Mouse (Mus musculus) embryo, embryonic 9.5 days (tissue): Measurements from ENCODE around the gene Nkap.
"Not testable (repeated sequence)": the region's sequence is repeated elsewhere in the genome, so short reads cannot be mapped to it uniquely, and the experiment has no call there.

ENCODE experiments used
- DNase-seq: peaks from one replicate; pipeline ENCODE4 v3.0.0-alpha.2; 2017; ENCODE audit errors: extremely low spot score

The Nkap gene

DNA sequence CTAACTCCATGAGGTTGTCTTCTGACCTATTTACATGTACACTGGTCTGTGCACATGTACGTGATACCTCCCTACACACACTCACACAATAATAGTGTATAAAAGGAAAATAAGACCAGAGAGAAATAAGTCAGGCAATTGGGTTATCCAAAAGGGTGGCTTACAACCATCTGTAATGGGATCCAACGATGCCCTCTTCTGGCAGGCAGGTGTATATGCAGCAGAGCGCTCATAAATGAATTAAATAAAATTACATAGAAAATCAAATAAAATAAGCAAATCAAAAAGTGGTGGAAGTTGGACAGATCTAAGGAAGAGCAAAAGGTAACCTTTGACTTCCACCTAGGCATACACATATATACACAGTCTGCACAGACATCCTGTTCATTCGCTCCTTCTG lies 31.2 kb downstream of the Nkap start:
- no peak for DNase-seq

DNA sequence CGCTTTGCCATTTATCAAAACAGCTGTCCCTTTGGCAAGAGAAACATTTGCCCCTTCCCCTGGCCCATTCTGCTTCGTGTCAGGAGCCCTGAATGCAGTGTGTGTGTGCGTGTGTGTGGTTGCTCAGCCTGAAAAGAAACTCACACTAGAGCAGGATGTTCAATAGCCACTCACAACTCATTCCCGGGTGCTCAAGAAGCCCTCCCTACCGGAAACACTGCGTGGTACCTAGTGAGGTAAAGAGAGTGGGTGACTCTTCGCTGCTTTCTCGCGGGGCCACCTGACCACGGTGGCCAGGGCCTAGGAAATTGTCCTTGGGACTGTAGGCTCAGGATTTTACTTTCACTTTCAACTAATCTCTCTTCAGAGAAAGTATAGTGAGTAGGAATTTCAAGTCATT lies 34.6 kb downstream of the Nkap start:
- no peak for DNase-seq

DNA sequence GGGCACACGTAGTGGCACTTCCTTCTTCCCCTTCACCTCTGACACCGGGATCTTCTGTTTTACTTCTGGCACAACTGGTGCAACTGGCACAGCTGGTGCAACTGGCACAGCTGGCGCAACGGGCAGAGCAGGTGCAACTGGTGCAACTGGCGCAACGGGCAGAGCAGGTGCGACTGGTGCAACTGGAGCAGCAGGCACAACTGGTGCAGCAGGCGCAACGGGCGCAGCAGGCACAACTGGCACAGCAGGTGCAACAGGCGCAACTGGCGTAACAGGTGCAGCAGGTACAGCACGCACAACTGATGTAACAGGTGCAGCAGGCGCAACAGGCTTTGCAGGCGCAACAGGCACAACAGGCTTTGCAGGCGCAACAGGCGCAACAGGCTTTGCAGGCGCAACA lies 36.5 kb downstream of the Nkap start:
- no peak for DNase-seq

DNA sequence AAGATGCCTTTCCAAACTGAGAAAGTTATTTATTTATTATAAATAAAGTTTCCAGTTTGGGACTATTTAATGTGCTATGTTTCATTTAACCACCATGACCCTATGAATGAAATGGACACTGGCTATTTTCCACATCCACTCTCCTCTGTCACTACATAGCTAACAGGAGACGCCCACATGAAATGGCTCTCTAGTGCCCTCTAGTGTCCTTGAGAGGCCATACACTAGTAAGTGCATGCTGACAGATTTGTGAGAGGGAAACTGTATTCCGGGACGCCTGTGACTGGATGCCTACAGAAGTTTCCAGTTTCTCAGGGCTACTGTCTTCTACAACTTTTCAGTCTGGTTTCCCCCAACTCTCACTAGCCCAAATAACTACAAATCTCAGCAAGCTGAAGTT lies 40.5 kb downstream of the Nkap start:
- DNase-seq, result peak; percentile 38

DNA sequence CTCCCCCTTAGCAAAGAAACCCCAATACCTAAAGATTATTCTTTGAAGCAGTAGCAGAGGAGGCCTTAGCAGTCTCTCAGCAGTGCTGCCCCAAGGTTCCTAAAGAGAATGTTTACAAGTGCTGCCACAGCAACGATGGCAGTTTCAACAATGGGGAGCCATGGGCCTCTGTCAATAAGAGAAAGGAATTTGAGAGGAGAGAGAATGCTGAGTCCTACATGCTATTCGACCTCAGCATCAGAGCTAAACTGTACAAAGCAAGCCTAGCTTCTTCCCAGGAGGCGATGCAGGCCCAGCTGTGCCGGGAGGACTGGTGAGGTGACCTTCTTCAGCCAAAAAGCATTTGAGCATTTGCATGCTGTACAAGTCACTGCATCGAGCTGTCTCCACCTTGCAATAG lies 42.1 kb downstream of the Nkap start, which contains the start of gene Akap14:
Gene Akap14 (minus strand): TSS at position 101 of the 400 bp plus-strand sequence.
- no peak for DNase-seq

DNA sequence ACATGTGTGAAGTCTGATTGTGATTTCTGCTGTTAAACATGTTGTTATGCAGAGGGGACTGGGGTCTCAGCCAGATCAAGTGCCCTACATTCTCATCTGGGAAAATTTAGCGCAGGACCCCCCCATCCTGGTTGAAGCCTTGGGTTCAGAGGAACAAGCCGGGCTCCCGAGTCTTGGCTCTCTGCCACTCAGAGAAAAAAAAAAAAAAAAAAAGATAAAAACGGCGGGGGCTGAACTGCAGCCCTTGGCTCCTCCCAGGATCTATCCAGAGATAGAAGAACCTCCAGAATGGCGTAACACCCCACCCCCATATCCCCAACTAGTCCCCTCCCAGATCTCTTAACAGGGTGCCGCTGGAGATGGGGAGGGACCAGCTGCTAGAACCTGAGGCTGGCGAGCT lies 57.8 kb downstream of the Nkap start:
- DNase-seq, result not testable (repeated sequence)

DNA sequence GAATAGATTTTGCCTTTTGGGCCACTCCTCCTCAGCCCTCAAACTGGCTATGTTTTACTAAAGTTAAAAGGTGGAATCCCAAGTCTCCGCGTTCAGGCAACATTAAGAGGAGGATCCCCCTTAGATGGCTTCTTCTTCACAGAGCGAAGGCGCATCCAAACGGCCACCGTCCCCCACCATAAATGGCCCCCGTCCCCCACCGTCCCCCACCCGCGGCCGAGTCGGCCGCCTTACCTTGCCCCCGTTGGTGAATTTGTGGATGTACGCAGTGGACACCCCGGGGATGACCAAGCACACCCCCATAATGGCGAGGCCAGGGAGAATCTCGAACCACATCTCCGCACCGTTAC lies 64.1 kb downstream of the Nkap start:
- peak; percentile 1 for DNase-seq

DNA sequence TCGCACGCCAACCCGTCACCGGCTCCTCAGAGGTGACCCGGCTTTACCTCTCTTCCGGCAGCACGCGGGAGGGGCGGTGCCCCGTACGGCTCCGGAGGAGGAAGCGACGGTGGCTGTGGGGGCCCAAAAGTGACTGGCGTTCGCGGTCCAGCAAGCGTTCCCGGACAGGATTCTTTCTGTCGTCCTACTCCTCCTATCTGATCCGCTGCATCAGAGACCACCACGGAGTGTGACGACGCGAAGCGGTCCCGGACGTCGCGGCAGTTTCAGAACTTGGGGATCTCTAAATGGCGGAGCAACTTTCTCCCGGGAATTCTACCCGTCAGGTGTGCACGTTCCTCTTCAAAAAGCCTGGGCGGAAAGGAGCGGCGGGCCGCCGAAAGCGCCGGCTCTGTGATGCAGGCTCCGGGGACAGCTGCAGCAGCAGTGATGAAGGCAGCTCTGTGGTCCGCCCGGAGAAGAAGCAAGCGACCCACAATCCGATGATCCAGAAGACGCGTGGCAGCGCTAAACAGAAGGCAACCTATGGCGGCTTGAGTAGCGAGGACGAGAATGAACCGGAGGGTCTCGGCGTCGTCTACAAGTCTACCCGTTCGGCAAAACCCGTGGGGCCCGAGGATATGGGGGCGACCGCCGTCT lies 64.6 kb downstream of the Nkap start, which contains the start of the genes Ndufa1 and Rnf113a1:
Gene Ndufa1 (minus strand): TSS at position 59 of the 639 bp plus-strand sequence.
Gene Rnf113a1 (plus strand): TSS at position 141 of the 639 bp plus-strand sequence.
- peak; percentile 77 for DNase-seq

DNA sequence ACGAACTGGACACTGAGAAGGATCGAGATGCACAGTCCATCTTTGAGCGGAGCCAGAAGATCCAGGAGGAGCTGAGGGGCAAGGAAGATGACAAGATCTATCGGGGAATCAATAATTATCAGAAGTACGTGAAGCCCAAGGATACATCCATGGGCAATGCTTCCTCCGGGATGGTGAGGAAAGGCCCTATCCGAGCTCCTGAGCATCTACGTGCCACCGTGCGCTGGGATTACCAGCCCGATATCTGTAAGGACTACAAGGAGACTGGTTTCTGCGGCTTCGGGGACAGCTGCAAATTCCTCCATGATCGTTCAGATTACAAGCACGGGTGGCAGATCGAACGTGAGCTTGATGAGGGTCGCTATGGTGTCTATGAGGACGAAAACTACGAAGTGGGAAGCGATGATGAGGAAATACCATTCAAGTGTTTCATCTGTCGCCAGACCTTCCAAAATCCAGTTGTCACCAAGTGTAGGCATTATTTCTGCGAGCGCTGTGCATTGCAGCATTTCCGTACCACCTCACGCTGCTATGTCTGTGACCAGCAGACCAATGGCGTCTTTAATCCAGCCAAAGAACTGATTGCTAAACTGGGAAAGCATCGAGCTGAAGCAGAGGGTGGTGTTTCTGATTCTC lies 65.3 kb downstream of the Nkap start:
- peak; percentile 14 for DNase-seq

DNA sequence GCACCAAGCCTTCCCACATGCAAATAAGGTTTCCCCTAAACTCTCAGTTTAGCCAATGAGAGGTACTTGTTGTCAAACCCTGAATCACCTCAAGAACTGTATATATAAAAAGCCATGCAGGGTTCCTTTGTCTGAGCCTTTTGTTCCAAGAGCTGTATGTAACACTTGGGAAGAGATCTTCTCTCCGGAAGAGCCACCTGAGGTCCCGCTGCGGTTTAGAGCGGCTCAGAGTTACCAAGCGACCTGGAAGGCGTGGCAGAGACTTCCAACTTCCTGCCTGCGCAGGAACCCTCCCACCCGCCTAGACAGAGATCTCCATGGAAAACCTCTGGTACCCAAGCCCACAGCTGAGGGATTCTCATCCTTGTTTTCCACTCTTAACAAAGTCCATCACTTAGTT lies 72.1 kb downstream of the Nkap start:
- no peak for DNase-seq
